Mouse (Mus musculus): ENCODE results near the gene B830017H08Rik. TPM values are rescaled to one million over a fixed set of nuclear protein-coding genes. Genes with fewer than 3 reads are reported as not detected.
A peak's percentile ranks its signal among the peaks of the same experiment; 100 is the strongest.

Gene B830017H08Rik
- total and polyA plus RNA-seq, 2 experiments from 2014 or later = 7.8 to 13.5 TPM

- no peak for TF ChIP-seq CTCF (IDR thresholded peaks at IDR 0.05)
- peaks cover 12% of the 10 kb centered on the region; the same call in 1 of the 2 replicates for H3K4me1 ChIP-seq (ENCODE audit: insufficient read depth, low read length)
- DNase-seq (ENCODE audit: low spot score) = no peak
- H3K27ac ChIP-seq (ENCODE audit: low read depth, low read length) = peak overlapping the region; percentile 12; the same call in 1 of the 2 replicates
- no peaks in the 10 kb centered on the region for H3K9me3 ChIP-seq (ENCODE audit: low read length)
- H3K36me3 ChIP-seq (ENCODE audit: insufficient read depth, low read length) = peaks cover 8% of the 10 kb centered on the region
- H3K4me3 ChIP-seq (ENCODE audit: low read depth, low read length) = no peak overlapping the region
- H3K27me3 ChIP-seq (ENCODE audit: insufficient read depth, low read length) = peaks cover 8% of the 10 kb centered on the region; the same call in 1 of the 2 replicates
- no peak overlapping the region; the same call in 1 of the 2 replicates for H3K4me2 ChIP-seq (ENCODE audit: low read depth, low read length, poor library complexity, severe bottlenecking)
- H3K9ac ChIP-seq (replicated peaks; ENCODE audit: low read length, poor library complexity, severe bottlenecking) = no peak overlapping the region
- WGBS = 59% methylated on average over 13 of the region's 13 CpGs
- ATAC-seq (ENCODE audit: low FRiP score) = no peak
Measured at GRCm38 (mm10) chr16:17835481-17835880, 2.6 kb downstream of the B830017H08Rik start.

GRCm38 (mm10) chr16:17838051-17838450 lies 5.1 kb downstream of the B830017H08Rik start, which contains the start of gene Car15:
Gene Car15, minus strand, starts transcription at chr16:17838364.
- no peak within 1 kb of the TSS for H3K4me2 ChIP-seq (ENCODE audit: low read depth, low read length, poor library complexity, severe bottlenecking)
- H3K9me3 ChIP-seq (ENCODE audit: low read length) = no peaks in the 10 kb centered on the region
- ATAC-seq (ENCODE audit: low FRiP score) (no peak), DNase-seq (ENCODE audit: low spot score) (no peak)
- no peak within 1 kb of the TSS for H3K27ac ChIP-seq (ENCODE audit: low read depth, low read length)
- 86% methylated on average over 6 of the region's 6 CpGs for WGBS
- H3K27me3 ChIP-seq (ENCODE audit: insufficient read depth, low read length) = no peaks in the 10 kb centered on the region
- H3K9ac ChIP-seq (replicated peaks; ENCODE audit: low read length, poor library complexity, severe bottlenecking) = no peak within 1 kb of the TSS
- H3K36me3 ChIP-seq (ENCODE audit: insufficient read depth, low read length) = peaks cover 31% of the 10 kb centered on the region
- peaks cover 6% of the 10 kb centered on the region; the same call in 1 of the 2 replicates for H3K4me1 ChIP-seq (ENCODE audit: insufficient read depth, low read length)
- no peak within 1 kb of the TSS for H3K4me3 ChIP-seq (ENCODE audit: low read depth, low read length)
- no peak for TF ChIP-seq CTCF (IDR thresholded peaks at IDR 0.05)

GRCm38 (mm10) chr16:17839976-17840375 lies 7.1 kb downstream of the B830017H08Rik start:
- Histone ChIP-seq H3K27me3 (ENCODE audit: insufficient read depth, low read length) (no peaks in the 10 kb centered on the region), H3K36me3 (ENCODE audit: insufficient read depth, low read length) (peaks cover 50% of the 10 kb centered on the region), H3K9me3 (ENCODE audit: low read length) (no peaks in the 10 kb centered on the region), H3K4me3 (ENCODE audit: low read depth, low read length) (no peak overlapping the region), H3K4me2 (ENCODE audit: low read depth, low read length, poor library complexity, severe bottlenecking) (no peak overlapping the region), H3K4me1 (ENCODE audit: insufficient read depth, low read length) (0 out of 2 replicates have a peak, but pooled peaks cover 5% of the 10 kb centered on the region), H3K27ac (ENCODE audit: low read depth, low read length) (no peak overlapping the region), H3K9ac (replicated peaks; ENCODE audit: low read length, poor library complexity, severe bottlenecking) (no peak overlapping the region)
- DNase-seq (ENCODE audit: low spot score) (no peak), ATAC-seq (ENCODE audit: low FRiP score) (no peak)
- TF ChIP-seq CTCF (IDR thresholded peaks at IDR 0.05) = no peak
- WGBS = 85% methylated on average over 4 of the region's 4 CpGs

GRCm38 (mm10) chr16:17842437-17842836 lies 9.5 kb downstream of the B830017H08Rik start:
- WGBS = 92% methylated on average over 7 of the region's 7 CpGs
- H3K4me1 ChIP-seq (ENCODE audit: insufficient read depth, low read length) = no peaks in the 10 kb centered on the region
- H3K27me3 ChIP-seq (ENCODE audit: insufficient read depth, low read length) = no peaks in the 10 kb centered on the region
- no peak overlapping the region for H3K9ac ChIP-seq (replicated peaks; ENCODE audit: low read length, poor library complexity, severe bottlenecking)
- H3K4me2 ChIP-seq (ENCODE audit: low read depth, low read length, poor library complexity, severe bottlenecking) = no peak overlapping the region
- H3K36me3 ChIP-seq (ENCODE audit: insufficient read depth, low read length) = peaks cover 70% of the 10 kb centered on the region
- H3K4me3 ChIP-seq (ENCODE audit: low read depth, low read length) = no peak overlapping the region
- no peak for TF ChIP-seq CTCF (IDR thresholded peaks at IDR 0.05)
- H3K9me3 ChIP-seq (ENCODE audit: low read length) = no peaks in the 10 kb centered on the region
- DNase-seq (ENCODE audit: low spot score) (no peak), ATAC-seq (ENCODE audit: low FRiP score) (no peak)
- H3K27ac ChIP-seq (ENCODE audit: low read depth, low read length) = no peak overlapping the region

GRCm38 (mm10) chr16:17843701-17844365 lies 10.9 kb downstream of the B830017H08Rik start:
- no peak for DNase-seq (ENCODE audit: low spot score)
- H3K9ac ChIP-seq (replicated peaks; ENCODE audit: low read length, poor library complexity, severe bottlenecking) = no peak overlapping the region
- no peak for ATAC-seq (ENCODE audit: low FRiP score)
- no peaks in the 10 kb centered on the region for H3K9me3 ChIP-seq (ENCODE audit: low read length)
- peaks cover 71% of the 10 kb centered on the region for H3K36me3 ChIP-seq (ENCODE audit: insufficient read depth, low read length)
- no peak overlapping the region for H3K27ac ChIP-seq (ENCODE audit: low read depth, low read length)
- WGBS = 92% methylated on average over 10 of the region's 10 CpGs
- no peaks in the 10 kb centered on the region for H3K4me1 ChIP-seq (ENCODE audit: insufficient read depth, low read length)
- H3K4me2 ChIP-seq (ENCODE audit: low read depth, low read length, poor library complexity, severe bottlenecking) = no peak overlapping the region
- no peak for TF ChIP-seq CTCF (IDR thresholded peaks at IDR 0.05)
- H3K4me3 ChIP-seq (ENCODE audit: low read depth, low read length) = no peak overlapping the region
- no peaks in the 10 kb centered on the region for H3K27me3 ChIP-seq (ENCODE audit: insufficient read depth, low read length)

GRCm38 (mm10) chr16:17848431-17848830 lies 15.5 kb downstream of the B830017H08Rik start:
- 95% methylated on average over 6 of the region's 6 CpGs for WGBS
- ATAC-seq (ENCODE audit: low FRiP score) (0 out of 2 replicates have a peak, but pooled peaks have one; percentile 28), DNase-seq (ENCODE audit: low spot score) (no peak)
- peak overlapping the region; percentile 19; the same call in 1 of the 2 replicates for H3K27ac ChIP-seq (ENCODE audit: low read depth, low read length)
- H3K27me3 ChIP-seq (ENCODE audit: insufficient read depth, low read length) = no peaks in the 10 kb centered on the region
- H3K4me3 ChIP-seq (ENCODE audit: low read depth, low read length) = no peak overlapping the region
- no peaks in the 10 kb centered on the region for H3K4me1 ChIP-seq (ENCODE audit: insufficient read depth, low read length)
- H3K36me3 ChIP-seq (ENCODE audit: insufficient read depth, low read length) = peaks cover 72% of the 10 kb centered on the region
- no peak overlapping the region for H3K4me2 ChIP-seq (ENCODE audit: low read depth, low read length, poor library complexity, severe bottlenecking)
- no peak for TF ChIP-seq CTCF (IDR thresholded peaks at IDR 0.05)
- H3K9me3 ChIP-seq (ENCODE audit: low read length) = no peaks in the 10 kb centered on the region
- H3K9ac ChIP-seq (replicated peaks; ENCODE audit: low read length, poor library complexity, severe bottlenecking) = no peak overlapping the region

Data from midbrain, postnatal 0 days (tissue).